Mouse (Mus musculus) brain, embryonic 14.5 days (tissue): ENCODE measurements around the gene Erc2.

Source experiments
- CTCF ChIP-seq: fragments of 200-500 bp; IDR thresholded peaks from 2 replicates; pipeline ENCODE4 v1.5.1; 2012; ENCODE audit warnings: inconsistent platforms, mild to moderate bottlenecking, moderate library complexity, borderline replicate concordance; ENCODE audit not compliant: insufficient read depth, insufficient read length; ENCODE audit errors: extremely low read depth
- POLR2A ChIP-seq: fragments of 200-500 bp; IDR thresholded peaks from 2 replicates; pipeline ENCODE4 v1.6.1; 2012; ENCODE audit warnings: mild to moderate bottlenecking, inconsistent platforms, borderline replicate concordance; ENCODE audit not compliant: poor library complexity, insufficient read depth, insufficient read length, severe bottlenecking; ENCODE audit errors: extremely low read depth

- TF ChIP-seq CTCF, result no peak
- TF ChIP-seq POLR2A, result no peak
Observed at GRCm38 (mm10) chr14:27828089-27828488, 205.9 kb downstream of the Erc2 start.
